Mouse (Mus musculus) erythroblast, embryonic 14.5 days (primary cell): ENCODE measurements around the gene Matn3.

Experiments
- GATA1 ChIP-seq: IDR thresholded peaks from 2 replicates; pipeline ENCODE4 v1.6.1; 2012; ENCODE audit warnings: low read length, inconsistent platforms, mixed read lengths
- TAL1 ChIP-seq: IDR thresholded peaks from 3 replicates; pipeline ENCODE4 v1.6.1; 2012; ENCODE audit warnings: low read length, inconsistent platforms, mixed read lengths

GRCm38 (mm10) chr12:8920996-8921393 is 26.7 kb upstream of the Matn3 start:
- TF ChIP-seq GATA1 (no peak), TAL1 (no peak)
